Mouse (Mus musculus): ENCODE data around the gene Dlst.
"Not testable (repeated sequence)": the region's sequence is repeated elsewhere in the genome, so short reads cannot be mapped to it uniquely, and the experiment has no call there.

Dlst gene

DNA sequence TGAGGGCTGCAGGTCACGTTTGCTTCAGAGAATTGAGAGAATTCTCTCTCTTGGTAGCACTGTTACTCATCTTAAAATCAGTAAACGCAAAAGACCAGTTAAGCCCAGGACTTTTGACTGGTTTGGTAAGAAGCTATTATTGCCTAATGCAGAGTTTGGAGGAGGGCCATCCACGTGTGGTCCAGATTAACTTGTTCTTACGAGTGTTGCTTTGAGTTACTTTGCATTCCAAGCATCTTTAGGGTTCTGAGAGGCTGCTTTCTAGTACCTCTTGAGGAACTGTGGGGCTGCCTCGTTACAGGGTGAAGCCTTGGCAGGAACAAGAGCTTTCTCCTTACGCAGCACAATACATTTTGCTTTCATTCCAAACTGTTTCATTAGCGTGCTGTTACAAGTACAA is 5.0 kb downstream of the Dlst start:
- DNase-seq = no peak

DNA sequence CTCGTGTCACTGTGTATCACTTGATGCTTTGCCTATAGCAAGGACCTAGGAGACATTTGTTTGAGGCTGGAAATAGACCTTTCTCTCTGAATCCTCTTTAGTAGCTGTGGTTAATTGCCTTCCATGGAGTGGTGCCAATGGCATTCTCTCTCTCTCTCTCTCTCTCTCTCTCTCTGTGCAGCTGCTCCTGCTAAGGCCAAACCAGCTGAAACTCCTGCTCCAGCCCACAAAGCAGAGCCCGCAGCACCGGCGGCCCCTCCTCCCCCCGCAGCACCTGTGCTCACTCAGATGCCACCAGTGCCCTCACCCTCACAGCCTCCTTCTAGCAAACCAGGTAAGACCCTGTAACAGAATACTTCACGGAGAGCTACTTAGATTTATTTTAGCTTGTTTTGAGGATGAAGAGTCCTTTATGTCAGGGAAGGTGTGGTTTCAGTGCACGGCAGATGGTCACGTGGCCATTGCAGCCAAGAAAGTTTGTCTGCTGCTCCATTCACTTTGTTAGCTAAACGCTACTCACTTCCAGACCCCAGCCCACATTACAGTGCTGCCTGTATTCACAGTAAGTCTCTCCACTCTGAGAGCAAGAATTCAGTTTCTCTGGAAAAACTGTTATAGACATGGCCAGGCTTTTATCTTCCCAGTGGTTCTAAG is 11.3 kb downstream of the Dlst start:
- DNase-seq = no peak

DNA sequence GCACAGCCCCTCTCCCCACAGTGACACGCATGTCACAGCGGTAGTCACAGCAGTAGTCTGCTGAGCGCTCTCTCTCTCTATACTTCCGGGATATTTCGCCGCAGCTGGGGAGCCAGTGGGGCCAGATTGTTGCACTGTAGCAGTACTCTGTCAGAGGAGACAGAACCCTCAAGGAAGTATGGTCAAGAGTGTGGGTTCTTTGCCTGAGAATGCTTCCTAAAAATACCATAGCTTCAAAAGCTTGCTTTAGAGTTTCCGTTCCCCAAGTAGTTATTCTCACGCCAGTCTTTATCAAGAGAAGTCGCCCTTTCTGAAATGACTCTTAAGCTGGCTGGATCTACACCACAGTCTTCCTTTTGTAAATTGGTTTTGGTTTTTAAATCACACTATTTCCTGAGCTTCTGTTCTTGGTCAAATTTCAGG is 12.5 kb downstream of the Dlst start:
- DNase-seq = no peak

DNA sequence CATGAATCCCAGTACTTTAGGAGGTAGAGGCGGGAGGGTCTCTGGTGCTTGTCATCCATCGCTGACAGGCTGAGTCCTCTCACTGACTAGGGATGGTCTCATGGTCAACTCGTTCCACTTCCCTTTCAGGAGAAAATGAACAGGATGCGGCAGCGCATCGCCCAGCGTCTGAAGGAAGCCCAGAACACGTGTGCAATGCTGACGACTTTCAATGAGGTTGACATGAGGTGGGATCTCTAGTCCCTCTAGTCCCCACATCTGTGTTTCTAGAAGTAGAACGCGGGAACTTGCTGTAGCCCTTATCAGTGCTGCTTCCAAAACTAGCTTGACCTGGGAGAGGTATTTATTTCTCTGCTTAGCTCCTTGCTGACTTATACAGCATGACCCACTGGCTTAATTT is 13.0 kb downstream of the Dlst start:
- DNase-seq = no peak

DNA sequence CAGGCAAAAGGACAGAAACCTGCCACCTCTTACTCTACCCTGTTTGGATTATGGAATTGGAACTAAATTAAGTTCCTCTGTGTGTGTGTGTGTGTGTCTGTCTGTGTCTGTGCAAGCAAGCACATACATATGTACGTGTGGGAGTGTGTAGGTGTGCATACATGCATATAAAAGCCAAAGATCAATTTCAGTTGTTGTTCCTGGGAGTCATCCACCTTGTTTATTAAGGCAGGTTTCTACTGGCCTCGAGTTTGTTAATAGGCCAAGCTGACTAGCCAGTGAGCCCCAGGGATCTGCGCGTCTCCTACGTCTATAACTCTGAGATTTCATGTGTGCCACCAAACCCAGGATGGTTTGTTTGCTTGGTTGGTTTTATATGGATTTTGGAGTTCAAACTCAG is 14.1 kb downstream of the Dlst start:
- no peak for DNase-seq

DNA sequence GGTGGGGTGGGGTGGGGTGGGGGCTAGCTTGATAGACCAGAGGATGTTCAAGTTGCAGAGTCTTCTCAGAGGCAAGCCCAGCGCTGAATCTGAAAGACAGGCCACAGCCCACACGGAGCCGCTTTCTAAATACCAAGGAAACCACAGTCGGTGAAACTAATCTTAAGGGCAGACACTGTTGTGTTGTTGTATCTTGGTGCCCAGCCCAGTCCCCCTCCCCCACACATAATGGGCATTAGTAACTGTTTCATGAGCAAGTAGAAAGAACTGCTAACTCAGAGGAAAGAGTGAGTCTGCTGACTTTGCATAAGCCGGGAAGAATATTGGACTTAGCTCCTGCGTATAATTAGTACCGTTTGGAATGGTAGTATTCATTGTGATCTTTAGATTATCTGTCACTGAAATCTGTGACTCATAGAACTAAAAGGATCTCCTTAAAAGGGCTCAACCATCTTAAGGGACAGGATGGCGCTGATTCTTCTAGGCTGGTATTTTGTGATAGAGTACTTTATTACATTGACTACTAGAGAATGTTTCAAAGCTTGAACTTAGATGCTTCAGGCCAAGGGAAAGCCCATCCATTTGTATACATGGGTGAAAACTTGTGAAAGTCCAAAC is 16.5 kb downstream of the Dlst start:
- no peak for DNase-seq

DNA sequence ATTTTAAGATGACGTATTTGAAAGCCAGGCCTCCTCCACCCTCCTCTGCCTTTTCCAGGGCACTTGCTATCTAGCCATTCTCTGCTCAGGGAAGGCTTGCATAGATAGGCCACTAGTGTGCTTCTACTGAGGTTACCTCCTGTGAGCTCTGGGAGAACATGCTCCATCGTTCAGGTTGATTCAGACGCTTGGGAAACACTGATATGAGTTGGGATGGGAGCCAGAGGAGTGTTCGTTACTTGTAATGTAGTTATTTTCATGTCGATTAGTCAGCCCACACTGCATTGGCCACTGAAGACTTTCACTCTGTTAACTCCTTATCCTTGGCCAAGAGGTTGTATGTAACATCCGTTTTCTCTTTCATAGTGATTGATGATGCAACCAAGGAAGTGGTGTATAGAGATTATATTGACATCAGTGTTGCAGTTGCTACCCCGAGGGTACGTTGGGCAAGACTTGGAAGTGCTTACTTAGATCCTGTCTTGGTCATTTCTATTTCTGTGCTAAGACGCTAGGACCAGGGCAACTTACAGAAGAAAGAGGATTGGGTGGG is 18.9 kb downstream of the Dlst start:
- DNase-seq = no peak

DNA sequence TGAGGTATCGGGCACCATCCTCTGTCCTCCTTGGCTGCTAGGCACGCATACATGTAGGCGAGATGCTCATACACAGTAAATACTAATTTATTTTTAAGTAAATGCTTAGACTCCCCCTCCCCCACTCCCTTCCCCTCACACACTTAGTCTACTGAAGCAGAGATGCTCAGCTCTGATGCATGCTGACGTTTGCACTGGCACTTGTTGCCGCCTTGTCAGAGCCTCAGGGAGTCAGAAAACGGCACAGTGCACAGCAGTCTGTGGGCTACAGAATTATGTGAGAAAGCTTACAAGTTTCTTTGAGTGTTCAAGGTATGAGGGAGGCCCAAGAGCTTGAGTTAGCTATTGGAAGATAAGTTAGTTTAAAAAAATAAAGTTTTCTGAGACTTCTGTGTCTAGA is 20.7 kb downstream of the Dlst start:
- DNase-seq = no peak

DNA sequence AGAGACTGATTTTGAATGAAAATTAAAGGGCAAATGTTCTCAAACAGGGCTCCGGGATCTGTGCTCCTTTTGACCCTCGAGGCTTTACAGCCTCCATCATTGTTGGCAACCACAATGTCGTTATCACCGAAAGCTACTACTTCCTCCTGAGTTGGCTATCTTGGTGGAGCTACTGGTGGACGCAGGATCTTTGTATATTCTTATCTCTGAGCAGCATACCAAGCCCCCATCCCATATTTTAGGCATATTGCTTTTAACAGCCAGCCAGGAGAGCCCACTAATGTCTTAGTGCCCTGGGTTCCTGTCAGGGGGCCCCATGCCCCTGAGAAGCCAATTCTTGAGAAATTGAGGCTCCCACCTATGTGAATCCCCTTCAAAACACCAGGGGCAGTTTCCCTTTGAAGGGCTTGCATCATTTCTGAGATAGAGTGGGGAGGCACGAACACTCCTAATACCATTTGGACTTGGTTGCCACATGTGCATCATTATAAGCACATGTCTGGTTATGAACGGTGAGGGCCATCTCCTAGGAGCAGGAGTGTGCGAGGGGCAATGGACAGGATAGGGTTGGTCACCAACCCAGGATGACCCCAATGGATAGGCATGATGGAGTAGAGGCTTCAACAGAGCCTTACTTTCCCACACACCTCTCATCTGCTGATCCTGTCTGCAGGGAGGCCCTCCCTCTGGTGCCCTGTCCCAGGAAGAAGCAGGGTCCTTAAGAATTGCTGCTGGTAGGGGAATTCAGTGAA is 23.6 kb downstream of the Dlst start:
- no peak for DNase-seq

DNA sequence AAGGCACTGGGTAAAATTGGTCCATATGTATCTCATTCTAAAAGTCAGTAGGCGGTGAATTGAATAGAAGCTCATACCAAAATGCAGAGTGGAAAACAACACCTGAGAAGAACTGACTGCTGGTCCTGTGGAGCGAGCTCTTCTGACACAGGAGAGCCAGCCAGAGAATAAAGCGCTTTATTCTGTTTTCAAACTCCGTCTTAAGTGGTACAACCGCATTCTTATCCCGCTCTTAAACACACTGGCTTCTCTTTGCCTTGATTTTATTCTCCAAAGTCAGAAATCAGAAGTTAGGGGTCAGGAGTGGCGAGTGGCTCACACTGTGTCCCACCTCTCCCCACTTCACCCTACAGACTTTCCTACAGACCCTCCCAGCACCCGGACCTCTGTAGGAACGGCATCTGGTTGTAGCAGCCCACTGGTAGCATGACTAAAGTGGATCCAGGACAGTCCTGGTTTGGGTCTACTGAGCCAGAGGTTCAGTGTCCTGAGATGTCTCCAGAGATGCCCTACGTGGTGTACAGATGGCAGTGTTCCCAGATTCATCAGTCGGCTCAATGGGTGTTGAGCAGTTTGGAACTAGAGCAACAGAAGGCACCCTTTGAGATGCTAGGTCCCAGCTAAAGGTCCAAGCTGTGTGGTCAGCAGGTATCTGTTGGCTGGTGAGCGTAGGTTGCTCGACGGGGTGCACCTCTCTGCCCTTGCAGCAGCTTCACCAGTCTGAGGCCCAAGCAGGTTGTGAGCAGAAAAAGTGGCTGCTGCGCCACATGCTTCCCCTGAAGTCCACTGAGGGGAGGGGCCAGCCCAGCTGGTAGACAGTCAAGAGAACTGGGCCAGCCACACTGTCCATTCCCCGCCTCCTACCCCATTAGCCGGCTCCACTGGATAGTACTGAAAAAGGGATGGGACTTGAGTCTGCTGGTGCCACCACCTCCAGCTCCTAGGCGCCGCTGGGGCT is 25.2 kb downstream of the Dlst start:
- peak; percentile 29 for DNase-seq

DNA sequence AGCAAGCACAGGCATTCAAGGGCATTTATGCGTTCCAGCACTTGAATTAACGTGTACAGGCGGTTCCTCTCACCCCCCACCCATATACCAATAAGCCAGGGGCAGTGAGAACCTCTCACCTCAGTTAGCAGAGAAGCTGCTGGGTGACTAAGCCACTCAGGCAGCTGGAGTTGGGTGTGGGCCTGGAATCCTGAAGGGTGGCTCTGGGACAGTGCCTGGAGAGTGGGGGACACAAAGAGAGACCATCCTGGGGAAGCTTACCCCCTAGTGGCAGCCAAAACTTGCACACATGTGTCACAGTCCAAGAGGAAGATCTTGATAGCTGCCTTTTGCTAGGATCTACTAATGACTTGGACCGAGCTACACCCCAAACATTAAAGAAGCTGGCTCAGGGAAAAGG is 26.0 kb downstream of the Dlst start:
- no peak for DNase-seq

DNA sequence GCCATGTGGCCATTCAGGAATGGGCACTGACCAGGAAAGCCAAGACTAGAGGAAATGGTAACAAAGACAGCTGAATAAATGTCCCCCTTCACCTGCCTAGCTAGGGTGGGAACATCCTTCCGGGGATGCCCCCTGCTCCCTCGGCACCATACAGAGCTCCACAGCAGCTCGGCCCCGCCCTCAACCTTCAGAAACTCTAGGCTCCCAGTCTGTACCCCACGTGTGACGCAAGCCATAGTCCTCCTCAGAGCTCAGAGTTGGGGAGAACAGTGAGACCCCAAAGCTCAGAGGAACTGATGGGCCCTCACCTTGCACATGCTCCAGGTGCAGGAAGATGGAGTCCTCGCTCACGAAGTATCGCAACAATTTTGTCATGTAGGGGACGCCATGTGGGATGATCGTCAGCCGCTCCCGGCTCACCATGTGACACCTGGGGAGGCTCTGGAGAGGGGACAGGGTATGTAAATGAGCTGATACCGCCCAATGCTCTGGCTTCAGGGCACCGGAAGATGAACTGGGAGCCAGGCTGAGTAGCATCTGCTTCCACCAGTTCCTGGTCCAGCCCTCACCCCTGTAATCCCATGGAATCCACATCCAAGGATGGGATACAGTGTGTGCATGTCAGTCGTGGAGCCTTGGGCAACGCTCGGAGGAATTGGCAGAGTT is 29.5 kb downstream of the Dlst start:
- no peak for DNase-seq

DNA sequence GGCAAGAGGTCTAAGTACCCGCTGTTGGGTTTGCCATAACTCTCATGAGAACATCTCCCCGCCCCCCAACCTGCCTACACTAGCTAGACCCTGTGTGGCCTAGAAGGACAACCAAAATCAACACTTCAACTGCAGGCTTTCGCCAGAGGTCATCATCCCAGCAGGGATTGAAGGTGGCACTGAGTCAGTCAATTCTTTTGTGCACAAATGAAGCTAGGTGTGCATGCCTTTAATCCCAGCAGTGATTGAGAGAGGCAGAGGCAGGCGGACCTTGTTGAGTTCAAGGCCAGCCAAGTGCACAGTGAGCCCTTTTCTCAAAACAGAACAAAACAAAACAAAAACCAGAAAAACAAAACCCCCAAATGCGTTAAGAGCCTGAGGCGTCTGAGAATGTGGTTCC is 30.5 kb downstream of the Dlst start:
- no peak for DNase-seq

DNA sequence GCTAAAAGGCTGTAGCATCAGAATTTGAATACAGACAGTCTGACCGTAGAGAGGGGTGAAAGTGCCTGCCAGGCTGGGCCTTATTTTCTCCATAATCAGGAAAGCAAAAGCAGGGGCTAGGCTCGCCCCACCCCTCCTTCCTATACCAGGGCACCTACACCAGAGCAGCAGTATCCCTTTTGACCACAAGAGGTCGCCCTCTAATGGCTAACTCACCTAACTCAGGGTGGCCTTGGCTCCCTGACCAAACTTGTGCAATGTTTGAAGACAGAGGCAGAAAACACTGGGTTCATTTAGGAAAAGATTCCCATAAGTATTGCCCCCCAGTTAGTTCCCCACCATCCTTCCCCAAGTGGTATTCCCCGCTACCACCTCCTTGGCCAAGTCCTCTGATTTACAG is 32.2 kb downstream of the Dlst start:
- peak; percentile 88 for DNase-seq

DNA sequence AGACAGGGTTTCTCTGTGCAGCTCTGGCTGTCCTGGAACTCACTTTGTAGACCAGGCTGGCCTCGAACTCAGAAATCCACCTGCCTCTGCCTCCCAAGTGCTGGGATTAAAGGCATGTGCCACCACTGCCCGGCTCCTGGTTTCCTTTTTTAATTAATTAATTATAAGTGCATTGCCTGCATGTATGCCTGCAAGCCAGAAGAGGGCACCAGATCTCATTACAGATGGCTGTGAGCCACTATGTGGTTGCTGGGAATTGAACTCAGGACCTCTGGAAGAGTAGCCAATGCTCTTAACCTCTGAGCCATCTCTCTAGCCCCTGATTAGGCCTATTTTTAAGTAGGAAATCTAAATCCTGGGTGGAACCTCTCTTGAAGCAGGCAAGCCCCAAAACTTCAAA is 33.6 kb downstream of the Dlst start:
- not testable (repeated sequence) for DNase-seq

DNA sequence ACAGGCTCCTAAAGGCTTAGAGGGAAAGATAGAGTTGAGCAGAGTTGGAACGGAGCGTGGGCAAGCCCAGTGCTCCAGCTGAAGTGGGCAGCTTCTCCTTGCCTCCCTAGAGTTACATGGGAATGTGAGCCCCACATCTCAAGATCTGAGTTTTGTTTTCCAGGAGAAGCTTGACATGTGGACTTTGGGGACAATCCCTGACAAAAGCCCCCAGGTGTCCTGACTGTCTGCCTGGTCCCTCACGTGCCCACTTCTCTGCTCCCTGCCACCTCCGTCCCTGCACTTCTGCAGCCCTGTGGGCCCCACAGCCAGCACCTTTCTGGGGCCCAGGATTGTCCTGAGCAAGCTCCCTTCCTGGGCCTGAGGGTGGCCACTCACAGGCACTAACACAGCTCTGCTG is 34.2 kb downstream of the Dlst start:
- no peak for DNase-seq

DNA sequence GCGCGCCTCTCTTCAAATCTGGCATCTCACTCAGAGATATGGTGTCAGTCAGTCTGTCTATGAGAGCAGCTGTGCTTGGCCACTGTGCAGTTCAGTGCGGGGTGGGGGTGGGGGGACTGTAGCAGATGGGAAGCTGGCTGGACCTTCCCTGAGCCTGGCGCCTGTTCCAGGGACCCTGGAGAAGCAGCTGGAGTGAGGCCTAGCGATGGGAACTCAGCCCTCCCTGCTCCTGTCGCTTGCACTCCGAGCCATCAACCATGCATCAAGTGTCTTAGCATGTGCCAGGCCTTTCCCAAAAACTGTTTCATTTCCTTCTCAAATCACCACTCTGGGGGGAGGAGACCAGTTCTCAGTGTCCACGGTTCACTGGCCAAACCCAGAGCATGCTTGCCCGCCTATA is 35.0 kb downstream of the Dlst start:
- no peak for DNase-seq

DNA sequence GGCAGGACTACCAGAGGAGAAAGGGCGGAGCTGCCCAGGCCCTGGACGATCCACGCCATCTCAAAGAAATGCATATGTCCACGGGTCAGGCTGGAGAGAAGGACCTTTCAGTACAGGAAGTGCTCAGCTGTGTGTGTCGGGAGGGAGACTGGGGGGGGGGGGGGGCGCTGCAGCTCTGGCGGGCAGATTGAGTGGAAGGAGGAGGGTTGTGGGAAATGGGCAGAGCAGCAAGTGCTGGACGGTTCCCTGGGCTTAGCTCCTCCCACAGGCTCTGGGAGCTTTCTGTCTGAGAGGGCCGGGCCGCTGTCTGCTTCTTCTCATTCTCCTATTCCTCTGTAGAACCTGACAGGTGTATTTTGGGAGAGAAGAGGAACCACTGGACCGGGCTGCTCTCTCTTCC is 35.7 kb downstream of the Dlst start:
- peak; percentile 53 for DNase-seq

DNA sequence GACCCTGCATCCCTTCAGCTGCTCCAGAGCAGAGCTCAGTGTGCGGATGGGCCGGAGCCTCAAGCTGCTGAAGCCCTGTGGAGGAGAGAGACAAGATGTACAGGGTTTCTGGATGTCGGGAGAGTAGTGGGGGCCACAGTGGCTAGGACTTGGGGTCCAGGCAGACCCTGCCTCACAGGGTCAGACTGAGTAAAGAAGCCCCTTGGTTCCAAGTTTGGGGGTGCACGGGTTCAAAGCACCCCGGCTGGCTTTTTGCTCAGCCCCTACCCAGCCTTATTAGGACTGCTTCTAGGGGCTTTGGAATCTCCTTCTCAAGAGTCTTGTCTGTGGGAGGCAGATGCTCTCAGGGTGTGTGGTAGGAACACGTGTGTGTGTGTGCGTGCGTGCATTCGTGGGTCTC is 36.2 kb downstream of the Dlst start:
- no peak for DNase-seq

DNA sequence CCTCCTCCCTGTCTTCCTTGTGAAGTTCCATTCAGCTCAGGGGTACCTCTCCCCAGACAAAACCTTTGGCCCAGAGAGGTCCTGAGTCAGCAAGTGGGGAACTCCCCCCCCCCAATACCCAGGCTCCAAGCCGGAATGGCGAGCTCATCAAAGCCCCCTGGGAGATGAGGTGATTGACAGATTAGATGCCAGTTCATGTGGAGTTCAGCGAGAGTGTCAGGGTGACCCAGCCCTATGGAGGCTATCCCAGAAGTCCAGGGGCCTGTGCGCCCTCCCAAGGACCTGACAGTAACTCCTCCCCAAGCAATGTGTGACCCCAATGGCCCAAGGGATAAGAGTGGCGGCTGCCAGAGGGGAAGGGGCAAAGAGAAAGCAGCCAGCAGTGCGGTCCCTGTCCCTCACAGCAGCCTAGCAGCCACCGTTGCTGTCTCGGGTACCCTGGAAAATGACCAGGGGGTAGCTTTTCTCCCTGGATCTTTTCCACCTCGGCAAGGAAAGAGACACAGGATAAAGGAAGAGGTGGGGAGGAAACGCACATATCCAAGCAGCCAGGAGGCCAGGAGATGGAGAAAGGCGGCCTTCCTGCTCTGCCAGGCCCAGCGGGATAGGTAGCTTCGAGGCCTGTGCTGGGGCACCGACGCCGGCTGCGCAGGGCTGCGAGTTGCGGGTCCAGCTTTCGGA is 39.8 kb downstream of the Dlst start:
- DNase-seq = peak; percentile 24

DNA sequence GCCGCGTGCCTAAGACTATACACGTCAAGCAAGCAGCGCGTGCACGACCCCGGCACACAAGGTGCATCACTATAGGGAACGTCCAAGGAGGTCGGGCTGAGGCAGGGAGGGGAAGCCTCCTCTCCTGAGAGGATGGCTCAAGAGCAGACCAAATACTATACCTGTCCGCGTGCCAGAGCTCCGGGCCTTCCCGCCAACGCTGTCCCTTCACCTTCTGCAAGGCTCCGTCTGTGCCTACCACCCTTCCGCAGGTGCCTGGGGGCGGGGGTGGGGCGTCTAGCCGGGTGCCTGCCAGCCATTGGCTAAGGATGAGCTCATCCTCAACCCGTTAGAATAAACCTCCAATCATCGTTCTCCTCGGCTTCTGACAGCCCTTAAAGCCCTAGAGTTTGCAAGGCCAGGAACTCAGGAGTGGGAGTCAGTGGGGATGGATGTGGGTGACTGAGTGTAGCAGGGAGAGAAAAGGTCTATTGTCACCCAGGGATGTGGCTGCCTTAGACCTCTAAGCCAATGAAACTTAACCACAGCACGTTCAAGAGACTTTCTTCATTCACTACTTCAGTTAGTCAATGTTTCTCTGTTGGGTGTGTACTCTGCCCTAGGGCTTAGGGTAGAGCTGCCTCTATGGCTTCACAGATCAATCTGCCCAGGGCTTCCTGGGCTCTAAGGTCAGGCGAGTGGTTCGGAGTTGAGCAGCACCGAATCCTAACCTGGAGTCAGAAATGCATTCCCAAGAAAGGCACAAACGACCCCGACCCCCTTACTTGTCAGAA is 40.6 kb downstream of the Dlst start, which contains the start of gene Rps6kl1:
Rps6kl1 (minus strand) TSS at position 263 of the 773 bp plus-strand sequence.
- peak; percentile 61 for DNase-seq

All from embryo, embryonic 11 days (tissue).